ENCODE assay signal across 28 mouse cellular contexts in genomic region chr8:102471352-102471751, GRCm38 (mm10).
"Had no signal": no experiment of that assay in that cellular context is flagged by ENCODE, and none has a peak within 500 bp of the region (broad histone marks: within the 10 kb centered on the region; RNA-seq: fewer than 3 reads in every experiment).

No protein-coding gene starts in this region.

- H3K27me3 ChIP-seq: embryonic facial prominence, embryonic 12.5 days; embryonic facial prominence, embryonic 13.5 days; embryonic facial prominence, embryonic 15.5 days; forebrain, embryonic 12.5 days; forebrain, embryonic 13.5 days; forebrain, embryonic 15.5 days had no signal

- H3K9ac ChIP-seq: embryonic facial prominence, embryonic 12.5 days; embryonic facial prominence, embryonic 13.5 days; embryonic facial prominence, embryonic 15.5 days; forebrain, embryonic 12.5 days; forebrain, embryonic 13.5 days; forebrain, embryonic 15.5 days; forebrain, postnatal 0 days had no signal

- H3K4me2 ChIP-seq: embryonic facial prominence, embryonic 12.5 days; embryonic facial prominence, embryonic 13.5 days; embryonic facial prominence, embryonic 15.5 days; forebrain, embryonic 12.5 days; forebrain, embryonic 13.5 days; forebrain, embryonic 15.5 days had no signal

- H3K4me3 ChIP-seq: embryonic facial prominence, embryonic 10.5 days; embryonic facial prominence, embryonic 12.5 days; embryonic facial prominence, embryonic 13.5 days; embryonic facial prominence, embryonic 15.5 days; erythroblast, embryonic 14.5 days; forebrain, embryonic 10.5 days; forebrain, embryonic 12.5 days; forebrain, embryonic 13.5 days; forebrain, embryonic 15.5 days; gastrocnemius, adult 2 months had no signal

- H3K27ac ChIP-seq: embryonic facial prominence, embryonic 10.5 days; embryonic facial prominence, embryonic 12.5 days; embryonic facial prominence, embryonic 13.5 days; embryonic facial prominence, embryonic 15.5 days; forebrain, embryonic 10.5 days; forebrain, embryonic 12.5 days; forebrain, embryonic 13.5 days; forebrain, embryonic 15.5 days; gastrocnemius, adult 2 months had no signal

- DNase-seq: cerebellum, adult 2 months; cerebellum, adult 8-10 months; cerebellum, adult 9-10 months; cerebellum, adult 9-11 months; cerebellum, postnatal 10 days; cerebellum, postnatal 14 days; cerebellum, postnatal 25 days; cerebellum, postnatal 36 days; embryo, embryonic 11 days; forebrain, postnatal 0 days; gastrocnemius, adult 2 months; gastrocnemius, postnatal 10 days; gastrocnemius, postnatal 14 days; gastrocnemius, postnatal 25 days; gastrocnemius, postnatal 36 days; heart, adult 11 months; heart, adult 18-20 months had no signal

- ATAC-seq: forebrain, embryonic 13.5 days; forebrain, embryonic 14.5 days; forebrain, embryonic 15.5 days; forebrain, embryonic 16.5 days; forebrain, postnatal 0 days had no signal

- H3K36me3 ChIP-seq: embryonic facial prominence, embryonic 10.5 days; embryonic facial prominence, embryonic 12.5 days; embryonic facial prominence, embryonic 13.5 days; embryonic facial prominence, embryonic 15.5 days; forebrain, embryonic 10.5 days; forebrain, embryonic 12.5 days; forebrain, embryonic 15.5 days had no signal

- H3K4me1 ChIP-seq: embryonic facial prominence, embryonic 10.5 days; embryonic facial prominence, embryonic 12.5 days; embryonic facial prominence, embryonic 13.5 days; embryonic facial prominence, embryonic 15.5 days; forebrain, embryonic 10.5 days; forebrain, embryonic 12.5 days; forebrain, embryonic 13.5 days; forebrain, embryonic 15.5 days had no signal

- H3K9me3 ChIP-seq: embryonic facial prominence, embryonic 10.5 days; embryonic facial prominence, embryonic 12.5 days; embryonic facial prominence, embryonic 13.5 days; embryonic facial prominence, embryonic 15.5 days; forebrain, embryonic 10.5 days; forebrain, embryonic 12.5 days; forebrain, embryonic 13.5 days; forebrain, embryonic 15.5 days had no signal
